Mouse (Mus musculus): ENCODE measurements around the gene Ctsz. TPM values are rescaled to one million over a fixed set of nuclear protein-coding genes. Genes with fewer than 3 reads are reported as not detected.

Gene Ctsz
- total and polyA plus RNA-seq, 3 experiments, result 141 to 417 (median 219) TPM

DNA sequence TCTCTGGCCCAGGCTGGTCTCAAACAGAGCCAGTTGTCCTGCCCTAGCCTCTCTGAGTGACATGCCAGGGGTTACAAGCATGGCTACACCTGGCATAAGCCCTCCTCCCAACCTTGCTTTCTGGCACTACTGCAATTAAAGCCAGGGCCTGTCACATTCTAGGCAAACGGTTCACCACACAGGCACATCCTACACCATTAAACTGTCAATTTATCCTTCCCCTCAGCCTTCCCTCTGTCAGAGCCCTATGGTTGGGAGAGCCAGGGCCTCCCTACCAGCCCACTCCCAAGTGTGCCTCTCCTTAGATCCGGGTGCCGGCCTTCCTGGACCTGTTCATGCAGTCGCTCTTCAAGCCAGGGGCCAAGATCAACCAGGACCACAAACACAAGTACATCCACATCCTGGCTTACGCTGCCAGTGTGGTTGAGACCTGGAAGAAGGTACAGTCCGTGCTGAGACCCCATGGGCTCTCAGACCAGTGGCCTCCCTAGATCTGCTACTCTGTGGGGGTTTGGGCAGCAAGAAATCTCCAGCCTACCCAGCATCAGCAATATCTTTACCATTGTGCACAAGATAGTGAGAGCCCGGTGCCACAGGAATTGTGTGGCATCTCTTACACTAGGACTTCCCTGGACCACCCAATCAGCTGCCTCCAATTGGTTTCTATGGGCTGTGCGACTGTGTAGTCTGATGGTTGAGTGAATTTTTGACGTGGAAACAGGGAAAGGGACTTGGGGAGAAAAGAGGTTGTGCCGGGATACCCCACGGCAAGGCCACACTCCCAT is 14.3 kb downstream of the Ctsz start:
- H3K27me3 ChIP-seq (replicated peaks), result no peaks in the 10 kb centered on the region
- no peaks in the 10 kb centered on the region for H3K79me2 ChIP-seq (replicated peaks; ENCODE audit: control insufficient read depth, extremely low read depth, insufficient read depth, poor library complexity, severe bottlenecking)
- H3K4me3 ChIP-seq (replicated peaks in 1 of 3; ENCODE audit: low read depth in 2 of 3, low read length in 2 of 3, poor library complexity in 1 of 3), result no peak overlapping the region
- in situ Hi-C loops (cut with MboI; ENCODE audit: low pct_ligation_motif_present, low pct_unique_long_range_greater_than_20kb, low sequenced_read_pairs) (no loop called here), dilution Hi-C loops (cut with MboI; ENCODE audit: extremely low pct_ligation_motif_present, extremely low pct_unique_long_range_greater_than_20kb, low sequenced_read_pairs) (no loop called here)
- TF ChIP-seq POLR2AphosphoS2 (IDR thresholded peaks at IDR 0.05; ENCODE audit: low read depth, low read length), result no peak
- TF ChIP-seq MAZ (IDR thresholded peaks at IDR 0.05; ENCODE audit: low read depth, low read length), result no peak
- no peak for TF ChIP-seq ELF1 (IDR thresholded peaks at IDR 0.05; ENCODE audit: low read depth, low read length)
- TF ChIP-seq USF2 (conservative IDR thresholded peaks at IDR 0.05; ENCODE audit: low read depth, low read length), result no peak
- no peak overlapping the region for H3K27ac ChIP-seq (ENCODE audit: insufficient read depth, low read depth)
- DNase-seq (ENCODE audit: extremely low read depth), result no peak
- H3K4me2 ChIP-seq (ENCODE audit: insufficient read depth, low read depth, poor library complexity, severe bottlenecking), result no peak overlapping the region
- H3K9ac ChIP-seq (ENCODE audit: insufficient read depth, low read depth), result no peak overlapping the region
- no peaks in the 10 kb centered on the region for H3K9me3 ChIP-seq (replicated peaks; ENCODE audit: low read length)
- H3K36me3 ChIP-seq (replicated peaks in 1 of 2; ENCODE audit: control insufficient read depth in 1 of 2, insufficient read depth in 1 of 2, low read length in 1 of 2), result peaks cover 98 to 100% of the 10 kb centered on the region in 2 experiments
- no peaks in the 10 kb centered on the region for H3K4me1 ChIP-seq (ENCODE audit: control insufficient read depth in 1 of 2, insufficient read depth in 2 of 2)

DNA sequence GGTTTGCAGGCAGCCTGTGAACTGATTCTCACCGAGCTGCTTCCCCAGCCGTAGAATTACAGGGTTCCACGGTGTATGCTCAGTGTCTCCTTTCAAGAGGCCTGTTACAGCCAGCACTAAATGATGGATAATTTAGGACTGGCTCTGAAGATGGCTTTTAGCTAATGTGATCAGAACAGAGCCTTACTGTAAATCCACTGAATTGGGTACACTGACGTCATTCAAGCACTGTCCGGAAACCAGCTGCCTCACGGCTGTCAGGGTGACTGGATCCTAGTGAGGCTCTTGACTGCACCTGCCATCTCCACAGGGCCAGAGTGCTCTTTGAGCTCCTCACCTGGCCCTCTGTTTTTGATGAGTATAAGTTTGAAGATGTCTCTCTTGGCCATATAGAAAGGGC is 17.7 kb downstream of the Ctsz start:
- Histone ChIP-seq H3K27ac (ENCODE audit: insufficient read depth, low read depth) (no peak overlapping the region), H3K4me3 (replicated peaks in 1 of 3; ENCODE audit: low read depth in 2 of 3, low read length in 2 of 3, poor library complexity in 1 of 3) (no peak overlapping the region), H3K27me3 (replicated peaks) (no peaks in the 10 kb centered on the region), H3K79me2 (replicated peaks; ENCODE audit: control insufficient read depth, extremely low read depth, insufficient read depth, poor library complexity, severe bottlenecking) (peaks cover 8% of the 10 kb centered on the region; the same call in 1 of the 2 replicates), H3K9ac (ENCODE audit: insufficient read depth, low read depth) (no peak overlapping the region), H3K9me3 (replicated peaks; ENCODE audit: low read length) (no peaks in the 10 kb centered on the region), H3K36me3 (replicated peaks in 1 of 2; ENCODE audit: control insufficient read depth in 1 of 2, insufficient read depth in 1 of 2, low read length in 1 of 2) (peaks cover 66 to 87% of the 10 kb centered on the region in 2 experiments), H3K4me2 (ENCODE audit: insufficient read depth, low read depth, poor library complexity, severe bottlenecking) (no peak overlapping the region), H3K4me1 (ENCODE audit: control insufficient read depth in 1 of 2, insufficient read depth in 2 of 2) (peaks cover 7 to 21% of the 10 kb centered on the region in 2 experiments; a peak in 3 of 4 replicates)
- TF ChIP-seq ZC3H11A (IDR thresholded peaks at IDR 0.05; ENCODE audit: low read depth, low read length), result no peak
- no peak for TF ChIP-seq MAX (IDR thresholded peaks at IDR 0.05; ENCODE audit: low read length)
- no peak for TF ChIP-seq MAZ (IDR thresholded peaks at IDR 0.05; ENCODE audit: low read depth, low read length)
- no peak for TF ChIP-seq KAT2A (IDR thresholded peaks at IDR 0.05; ENCODE audit: insufficient replicate concordance, low read length)
- TF ChIP-seq PAX5 (IDR thresholded peaks at IDR 0.05; ENCODE audit: low read length), result no peak
- no peak for TF ChIP-seq E2F4 (IDR thresholded peaks at IDR 0.05; ENCODE audit: insufficient replicate concordance, low read depth, low read length)
- TF ChIP-seq ZKSCAN1 (IDR thresholded peaks at IDR 0.05; ENCODE audit: borderline replicate concordance, low read depth, low read length), result no peak
- no peak for TF ChIP-seq NELFE (IDR thresholded peaks at IDR 0.05; ENCODE audit: low read depth, low read length)
- TF ChIP-seq ZMIZ1 (IDR thresholded peaks at IDR 0.05; ENCODE audit: low read depth, low read length), result no peak
- TF ChIP-seq MAFK (IDR thresholded peaks at IDR 0.05; ENCODE audit: insufficient replicate concordance, low read length), result no peak
- TF ChIP-seq ELF1 (IDR thresholded peaks at IDR 0.05; ENCODE audit: low read depth, low read length), result no peak
- no peak for TF ChIP-seq CHD1 (IDR thresholded peaks at IDR 0.05; ENCODE audit: low read depth, low read length)
- TF ChIP-seq RCOR1 (conservative IDR thresholded peaks at IDR 0.05; ENCODE audit: low read depth, low read length), result no peak
- TF ChIP-seq JUND (conservative IDR thresholded peaks at IDR 0.05; ENCODE audit: low read depth, low read length), result no peak
- no peak for TF ChIP-seq MEF2A (IDR thresholded peaks at IDR 0.05; ENCODE audit: borderline replicate concordance, low read depth, low read length)
- TF ChIP-seq TCF12 (IDR thresholded peaks at IDR 0.05; ENCODE audit: low read depth, low read length), result no peak
- in situ Hi-C loops (cut with MboI; ENCODE audit: low pct_ligation_motif_present, low pct_unique_long_range_greater_than_20kb, low sequenced_read_pairs), result no loop called here
- no peak for DNase-seq (ENCODE audit: extremely low read depth)
- dilution Hi-C loops (cut with MboI; ENCODE audit: extremely low pct_ligation_motif_present, extremely low pct_unique_long_range_greater_than_20kb, low sequenced_read_pairs), result no loop called here

Data from CH12.LX (cell line).